Mouse (Mus musculus) myocyte (in vitro differentiated cells): ENCODE data around the gene Ccdc130. TPM values are rescaled to one million over a fixed set of nuclear protein-coding genes. Genes with fewer than 3 reads are reported as not detected.

ENCODE experiments used
- H3K27me3 ChIP-seq: one replicate; pipeline ENCODE4 v1.6.1; 2011; ENCODE audit not compliant: control insufficient read depth, insufficient read depth, insufficient read length
- H3K36me3 ChIP-seq: one replicate; pipeline ENCODE4 v1.6.1; 2011; ENCODE audit not compliant: control insufficient read depth, insufficient read depth
- H3K4me2 ChIP-seq: one replicate; pipeline ENCODE4 v1.6.1; 2011; ENCODE audit warnings: low read depth, control low read depth
- H3K4me3 ChIP-seq: one replicate; pipeline ENCODE4 v1.5.1; 2011; ENCODE audit warnings: mild to moderate bottlenecking, control low read depth, moderate library complexity
- H3K79me2 ChIP-seq: one replicate; pipeline ENCODE4 v1.6.1; 2011; ENCODE audit not compliant: control insufficient read depth, insufficient read depth
- H3ac ChIP-seq: one replicate; pipeline ENCODE4 v1.6.1; 2011; ENCODE audit not compliant: control insufficient read depth, insufficient read length
- CEBPB ChIP-seq: IDR thresholded peaks from 2 replicates; pipeline ENCODE4 v1.6.1; 2011; ENCODE audit warnings: mild to moderate bottlenecking, moderate library complexity; ENCODE audit not compliant: poor library complexity, insufficient read depth, severe bottlenecking
- E2F4 ChIP-seq: IDR thresholded peaks from one replicate; pipeline ENCODE4 v1.6.1; 2011; ENCODE audit warnings: mild to moderate bottlenecking, control low read depth, moderate library complexity; ENCODE audit not compliant: insufficient read depth
- MAX ChIP-seq: IDR thresholded peaks from one replicate; pipeline ENCODE4 v1.6.1; 2011; ENCODE audit warnings: low read depth, mild to moderate bottlenecking, control low read depth
- MYOD1 ChIP-seq, 3 experiments: IDR thresholded peaks; one replicate each; pipeline ENCODE4 v1.6.1; 2011; ENCODE audit warnings: control low read depth in 2 of 3, low read depth in 2 of 3, mild to moderate bottlenecking in 2 of 3, moderate library complexity in 1 of 3; ENCODE audit not compliant: insufficient read length in 2 of 3, control insufficient read depth in 1 of 3
- MYOG ChIP-seq, 3 experiments: IDR thresholded peaks; one replicate each; pipeline ENCODE4 v1.6.1; 2011; ENCODE audit warnings: control low read depth in 2 of 3, low read depth in 2 of 3, mild to moderate bottlenecking in 2 of 3; ENCODE audit not compliant: insufficient read length in 2 of 3, control insufficient read depth in 1 of 3, insufficient read depth in 1 of 3
- POLR2A ChIP-seq: IDR thresholded peaks from one replicate; pipeline ENCODE4 v1.6.1; 2011; ENCODE audit warnings: low read depth, mild to moderate bottlenecking, control low read depth, moderate library complexity; ENCODE audit not compliant: insufficient read length
- POLR2AphosphoS2 ChIP-seq: IDR thresholded peaks from one replicate; pipeline ENCODE4 v1.6.1; 2011; ENCODE audit warnings: low read depth, control low read depth; ENCODE audit not compliant: insufficient read length
- REST ChIP-seq: IDR thresholded peaks from one replicate; pipeline ENCODE4 v1.6.1; 2011; ENCODE audit warnings: mild to moderate bottlenecking, control low read depth, moderate library complexity; ENCODE audit not compliant: insufficient read depth, insufficient read length
- SRF ChIP-seq: IDR thresholded peaks from one replicate; pipeline ENCODE4 v1.6.1; 2011; ENCODE audit warnings: low read depth; ENCODE audit not compliant: control insufficient read depth, insufficient read length
- TCF12 ChIP-seq: IDR thresholded peaks from one replicate; pipeline ENCODE4 v1.6.1; 2011; ENCODE audit warnings: mild to moderate bottlenecking, control low read depth; ENCODE audit not compliant: poor library complexity, insufficient read depth, severe bottlenecking
- TCF3 ChIP-seq: IDR thresholded peaks from one replicate; pipeline ENCODE4 v1.6.1; 2011; ENCODE audit warnings: low read depth, control low read depth; ENCODE audit not compliant: insufficient read length
- USF1 ChIP-seq: IDR thresholded peaks from one replicate; pipeline ENCODE4 v1.6.1; 2011; ENCODE audit warnings: low read depth, mild to moderate bottlenecking, control low read depth, moderate library complexity
- polyA plus RNA-seq: library from polyadenylated mRNA; unstranded; fragments of >200 nt; fragmentation: generic; extraction: Trizol; gene quantifications from one replicate; pipeline ENCODE4 v1.2.1, GENCODE M21; 2012; ENCODE audit warnings: missing spikeins

The Ccdc130 gene
- polyA plus RNA-seq, 1 experiment: 28.9 TPM

DNA sequence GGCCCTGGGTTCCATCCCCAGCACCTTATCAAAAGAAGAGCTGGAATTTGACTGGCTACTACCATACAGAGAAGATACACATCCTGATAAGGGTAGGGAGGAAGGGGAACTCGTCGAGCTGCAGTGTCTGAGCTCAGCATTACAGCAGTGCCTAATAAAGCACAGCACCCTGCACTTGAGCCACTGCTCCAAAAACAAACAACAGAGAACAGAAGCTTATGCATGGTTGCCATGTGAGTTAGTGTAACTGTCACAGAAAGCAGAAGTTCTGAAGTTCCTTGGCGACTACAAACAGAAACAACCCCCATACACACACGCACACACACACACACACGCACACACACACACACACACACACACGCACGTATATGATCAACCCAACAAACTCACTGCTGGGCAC lies 50.1 kb downstream of the Ccdc130 start:
- Histone ChIP-seq H3K4me3 (no peak overlapping the region), H3K4me2 (no peak overlapping the region), H3K79me2 (no peaks in the 10 kb centered on the region), H3K36me3 (peaks cover 24% of the 10 kb centered on the region), H3ac (no peak overlapping the region), H3K27me3 (no peaks in the 10 kb centered on the region)
- TF ChIP-seq MYOD1 (IDR thresholded peaks at IDR 0.05; ENCODE audit: control insufficient read depth in 1 of 3, insufficient read length in 2 of 3, low read depth in 2 of 3) (no peak), POLR2A (no peak), CEBPB (no peak), USF1 (no peak), POLR2AphosphoS2 (no peak), SRF (no peak), TCF12 (no peak), MYOG (IDR thresholded peaks at IDR 0.05; ENCODE audit: control insufficient read depth in 1 of 3, insufficient read depth in 1 of 3, insufficient read length in 2 of 3, low read depth in 2 of 3) (no peak), E2F4 (no peak), MAX (no peak)

DNA sequence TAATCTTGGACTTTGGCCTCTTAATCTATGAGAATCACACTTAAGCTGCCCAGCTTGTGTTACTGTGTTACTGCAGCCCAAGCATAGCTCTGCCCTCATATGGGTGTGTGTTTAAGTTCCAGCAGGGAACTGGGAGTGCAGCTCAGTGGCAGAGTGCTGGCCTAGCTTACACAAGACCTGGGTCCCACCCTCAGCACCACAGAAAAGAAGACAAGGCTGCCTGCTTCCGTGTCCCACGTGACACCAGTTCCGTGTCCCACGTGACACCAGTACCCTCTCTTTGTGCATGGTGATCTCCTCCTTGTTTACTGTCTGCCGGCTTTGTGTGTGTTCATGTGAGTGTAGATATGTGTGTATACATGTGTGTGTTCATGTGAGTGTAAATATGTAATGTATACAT lies 52.0 kb downstream of the Ccdc130 start:
- no peak for TF ChIP-seq CEBPB
- no peak for TF ChIP-seq POLR2A
- TF ChIP-seq TCF3: no peak
- TF ChIP-seq E2F4: no peak
- TF ChIP-seq TCF12: no peak
- TF ChIP-seq SRF: no peak
- no peak for TF ChIP-seq POLR2AphosphoS2
- TF ChIP-seq MYOG (IDR thresholded peaks at IDR 0.05; ENCODE audit: control insufficient read depth in 1 of 3, insufficient read depth in 1 of 3, insufficient read length in 2 of 3, low read depth in 2 of 3): no peak
- TF ChIP-seq MAX: no peak
- TF ChIP-seq USF1: no peak
- TF ChIP-seq MYOD1 (IDR thresholded peaks at IDR 0.05; ENCODE audit: control insufficient read depth in 1 of 3, insufficient read length in 2 of 3, low read depth in 2 of 3): no peak
- TF ChIP-seq REST: no peak

DNA sequence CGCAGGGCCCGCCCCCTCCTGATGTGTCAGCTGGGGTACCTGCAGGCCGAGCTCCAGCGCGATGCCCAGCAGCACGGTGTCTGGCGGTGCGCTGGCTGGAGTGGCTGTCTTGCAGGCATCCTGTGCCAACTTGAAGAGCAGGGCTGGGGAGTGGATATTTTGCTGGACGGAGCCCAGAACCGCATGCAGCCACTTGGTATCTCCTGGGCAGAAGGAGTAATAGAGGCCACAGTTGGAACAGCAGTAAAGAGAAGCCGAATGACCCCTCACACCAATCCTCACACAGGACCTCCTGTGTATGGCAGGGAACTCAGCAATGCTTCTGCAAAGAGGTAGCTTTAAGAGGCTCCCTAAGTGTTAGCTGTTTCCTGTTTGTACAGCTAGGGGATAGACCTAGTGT lies 53.0 kb downstream of the Ccdc130 start:
- H3ac ChIP-seq: no peak overlapping the region
- H3K4me2 ChIP-seq: no peak overlapping the region
- H3K36me3 ChIP-seq: peaks cover 22% of the 10 kb centered on the region
- no peaks in the 10 kb centered on the region for H3K79me2 ChIP-seq
- H3K4me3 ChIP-seq: no peak overlapping the region
- TF ChIP-seq TCF12 (no peak), MYOG (IDR thresholded peaks at IDR 0.05; ENCODE audit: control insufficient read depth in 1 of 3, insufficient read depth in 1 of 3, insufficient read length in 2 of 3, low read depth in 2 of 3) (no peak), POLR2A (no peak), REST (no peak), SRF (no peak), USF1 (no peak), POLR2AphosphoS2 (no peak), E2F4 (no peak), CEBPB (no peak), MAX (no peak), MYOD1 (IDR thresholded peaks at IDR 0.05; ENCODE audit: control insufficient read depth in 1 of 3, insufficient read length in 2 of 3, low read depth in 2 of 3) (no peak), TCF3 (no peak)
- H3K27me3 ChIP-seq: no peaks in the 10 kb centered on the region

More for the DNA sequence above, 52.0 kb downstream of the Ccdc130 start:
- H3ac ChIP-seq: no peak overlapping the region
- peaks cover 24% of the 10 kb centered on the region for H3K36me3 ChIP-seq
- no peaks in the 10 kb centered on the region for H3K79me2 ChIP-seq
- H3K4me2 ChIP-seq: no peak overlapping the region
- no peak overlapping the region for H3K4me3 ChIP-seq
- no peaks in the 10 kb centered on the region for H3K27me3 ChIP-seq

DNA sequence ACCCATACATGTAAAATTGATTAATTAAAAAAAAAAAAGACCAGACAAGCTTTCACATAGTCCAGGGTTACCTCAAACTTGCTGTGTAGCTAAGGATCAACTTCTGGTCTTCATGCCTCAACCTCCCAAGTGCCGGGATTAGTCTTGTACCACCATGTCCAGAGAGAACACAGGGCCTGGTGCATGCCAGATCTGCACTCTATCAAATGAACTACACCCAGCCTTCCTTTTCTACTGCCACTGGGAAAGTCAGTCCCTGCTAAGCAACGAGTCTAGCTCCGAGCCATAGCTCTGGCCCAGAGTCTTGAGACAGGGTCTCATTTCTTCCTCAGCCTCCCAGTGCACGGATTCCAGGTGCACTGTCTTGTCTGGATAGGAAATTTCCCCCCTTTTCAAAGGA lies 56.9 kb downstream of the Ccdc130 start:
- Histone ChIP-seq H3ac (no peak overlapping the region), H3K4me3 (no peak overlapping the region), H3K36me3 (peaks cover 18% of the 10 kb centered on the region), H3K27me3 (no peaks in the 10 kb centered on the region), H3K4me2 (no peak overlapping the region), H3K79me2 (peaks cover 5% of the 10 kb centered on the region)
- peak; percentile 37 for TF ChIP-seq POLR2AphosphoS2
- TF ChIP-seq MYOD1 (IDR thresholded peaks at IDR 0.05; ENCODE audit: control insufficient read depth in 1 of 3, insufficient read length in 2 of 3, low read depth in 2 of 3): no peak

DNA sequence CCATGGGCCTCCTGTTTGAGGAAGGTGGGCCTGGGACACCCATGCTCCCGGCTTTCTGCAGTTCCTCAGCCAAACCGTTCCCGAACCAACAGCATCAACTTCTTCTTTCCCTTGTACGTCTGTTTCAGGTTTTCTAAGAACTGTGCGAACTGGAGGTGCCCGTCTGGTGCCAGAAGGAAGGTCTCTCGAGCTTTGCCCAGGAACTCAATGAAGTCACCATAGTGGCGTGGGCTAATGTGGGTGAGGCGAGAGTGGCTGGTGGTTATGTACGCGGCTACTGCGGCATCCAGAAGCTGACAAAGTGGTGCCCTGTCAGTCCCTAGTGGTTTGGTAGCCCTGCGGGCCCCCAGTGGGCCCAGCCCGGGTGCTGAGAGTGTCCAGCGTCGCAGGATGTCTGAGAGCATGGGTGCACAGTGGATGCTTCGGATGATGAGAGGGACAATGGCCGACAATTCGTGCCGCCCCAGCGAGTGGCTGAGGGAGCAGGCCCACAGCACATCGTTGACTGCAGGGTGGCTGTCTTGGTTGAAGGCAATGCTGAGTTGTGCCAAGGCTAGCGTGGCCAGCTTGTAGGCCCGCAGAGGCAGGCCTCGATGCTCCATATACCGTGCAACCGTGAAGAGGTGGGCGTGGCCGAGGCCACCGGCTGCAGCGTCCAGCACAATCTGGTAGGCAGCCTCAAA lies 58.2 kb downstream of the Ccdc130 start:
- Histone ChIP-seq H3K4me2 (no peak overlapping the region), H3K4me3 (no peak overlapping the region), H3K79me2 (peaks cover 15% of the 10 kb centered on the region), H3K27me3 (no peaks in the 10 kb centered on the region), H3K36me3 (peaks cover 19% of the 10 kb centered on the region), H3ac (no peak overlapping the region)
- no peak for TF ChIP-seq MYOD1 (IDR thresholded peaks at IDR 0.05; ENCODE audit: control insufficient read depth in 1 of 3, insufficient read length in 2 of 3, low read depth in 2 of 3)
- TF ChIP-seq POLR2AphosphoS2: peak; percentile 87
- TF ChIP-seq SRF: no peak
- TF ChIP-seq POLR2A: peak; percentile 44
